Mouse (Mus musculus): ENCODE results near the gene Dmbx1.

DNA sequence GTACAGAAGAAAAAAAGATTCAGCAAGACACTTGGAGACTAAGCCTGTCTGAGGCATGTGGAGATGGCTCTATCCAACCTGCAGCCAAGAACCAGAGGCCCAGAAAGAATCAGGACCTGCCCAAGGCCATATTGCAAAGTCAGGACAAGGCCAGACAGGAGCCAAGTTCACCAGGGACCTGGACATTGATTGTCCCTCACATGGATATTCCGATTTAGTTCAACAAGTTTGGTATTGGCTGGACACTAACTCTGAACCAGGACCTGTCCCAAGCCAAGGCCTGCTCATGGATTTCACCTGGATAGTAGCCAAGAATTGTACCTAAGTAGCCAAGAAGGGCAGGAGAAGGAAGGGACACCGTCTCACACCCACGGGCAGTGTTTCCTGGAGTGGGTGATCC lies 32.9 kb downstream of the Dmbx1 start:
- TF ChIP-seq GATA1 (IDR thresholded peaks at IDR 0.05; ENCODE audit: low read length) (no peak), TAL1 (IDR thresholded peaks at IDR 0.05; ENCODE audit: low read length) (no peak)

All from erythroblast, embryonic 14.5 days (primary cell).